Mouse (Mus musculus) left cerebral cortex, postnatal 4 days (tissue): Measurements from ENCODE around the gene Cdh15. TPM values are rescaled to one million over a fixed set of nuclear protein-coding genes. Genes with fewer than 3 reads are reported as not detected.
A peak's percentile ranks its signal among the peaks of the same experiment; 100 is the strongest.

Experiments
- DNase-seq: peaks from one replicate; pipeline ENCODE4 v3.0.0-alpha.2; 2022
- intact Hi-C: fragments of 180-260 bp; cut with DNase I; formaldehyde crosslinking; loops from one replicate; pipeline ENCODE4 v1.15.1; 2025
- total RNA-seq, 2 experiments: library from RNA; stranded (reverse); gene quantifications; 2 replicates each; pipeline ENCODE4 v1.2.3; 2021

Cdh15 gene
- total RNA-seq, 2 experiments from 2014 or later: 1.2 to 1.7 TPM

- intact Hi-C loops: no loop called here
- DNase-seq: no peak
Measured at GRCm38 (mm10) chr8:122836199-122836598, 11.6 kb upstream of the Cdh15 start.

- no peak for DNase-seq
- intact Hi-C loops: no loop called here
Measured at GRCm38 (mm10) chr8:122836696-122837095, 11.1 kb upstream of the Cdh15 start.

DNA sequence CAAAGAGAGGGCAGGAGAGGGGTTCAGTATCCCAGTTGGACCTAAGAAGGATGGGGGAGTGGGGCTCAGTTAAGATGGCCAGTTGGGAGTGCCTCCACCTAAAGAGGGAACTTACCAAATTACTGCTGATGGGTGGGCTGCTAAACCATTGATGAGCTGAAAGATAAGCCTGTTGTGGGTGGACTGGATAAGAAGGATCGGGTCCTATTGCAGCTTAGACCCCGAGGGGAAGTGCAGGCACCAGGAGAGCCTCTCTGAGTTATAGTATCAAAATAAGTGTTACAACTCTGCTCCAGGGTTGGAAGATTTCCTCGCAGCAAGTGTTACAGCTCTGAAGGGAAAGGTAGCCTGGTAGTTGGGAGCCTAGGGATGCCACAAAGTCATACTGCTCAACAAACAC lies 3.6 kb upstream of the Cdh15 start:
- intact Hi-C loops: no loop called here
- no peak for DNase-seq

- intact Hi-C loops: no loop called here
- peak; percentile 59 for DNase-seq
Measured at GRCm38 (mm10) chr8:122845662-122846061, 2.1 kb upstream of the Cdh15 start.

DNA sequence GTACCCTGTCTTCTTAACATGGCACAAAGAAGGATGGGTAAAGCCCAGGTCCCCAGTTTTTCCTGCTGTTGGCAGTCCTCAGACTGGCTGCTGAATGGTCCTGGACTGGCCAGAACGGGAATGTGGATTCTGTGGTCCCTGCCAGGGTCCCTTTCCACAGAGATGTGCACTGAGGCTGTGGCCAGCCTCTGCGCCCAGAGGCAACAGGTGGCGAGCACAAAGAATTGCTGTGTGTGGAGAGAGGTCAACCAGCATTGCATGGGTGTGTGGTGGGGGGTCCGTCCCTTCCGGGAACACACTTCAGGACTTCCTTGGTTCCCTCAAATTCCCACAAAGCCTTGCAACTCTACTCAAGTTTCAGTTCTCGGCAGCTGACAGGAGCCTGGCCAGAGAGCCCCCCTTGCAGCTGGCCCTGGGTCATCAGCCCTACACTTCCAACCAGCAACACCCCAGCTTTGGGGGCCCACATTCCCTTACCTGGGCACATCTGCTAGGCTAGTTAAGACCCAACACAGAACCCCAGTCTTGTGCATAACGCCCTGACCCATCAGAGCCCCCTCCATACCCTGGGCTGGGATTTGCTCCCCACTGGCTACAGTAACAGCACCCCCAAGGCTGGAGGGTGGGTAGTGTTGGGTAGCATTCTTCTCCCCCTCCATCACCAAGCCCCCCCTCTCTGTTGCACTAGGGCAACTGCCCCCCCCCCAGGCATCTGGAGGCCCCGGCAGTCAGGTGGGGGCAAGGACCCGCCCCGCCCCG lies 1.6 kb downstream of the Cdh15 start:
- intact Hi-C loops: no loop called here
- no peak for DNase-seq

GRCm38 (mm10) chr8:122850641-122851240 lies 3.0 kb downstream of the Cdh15 start:
- no peak for DNase-seq
- intact Hi-C loops: no loop called here

DNA sequence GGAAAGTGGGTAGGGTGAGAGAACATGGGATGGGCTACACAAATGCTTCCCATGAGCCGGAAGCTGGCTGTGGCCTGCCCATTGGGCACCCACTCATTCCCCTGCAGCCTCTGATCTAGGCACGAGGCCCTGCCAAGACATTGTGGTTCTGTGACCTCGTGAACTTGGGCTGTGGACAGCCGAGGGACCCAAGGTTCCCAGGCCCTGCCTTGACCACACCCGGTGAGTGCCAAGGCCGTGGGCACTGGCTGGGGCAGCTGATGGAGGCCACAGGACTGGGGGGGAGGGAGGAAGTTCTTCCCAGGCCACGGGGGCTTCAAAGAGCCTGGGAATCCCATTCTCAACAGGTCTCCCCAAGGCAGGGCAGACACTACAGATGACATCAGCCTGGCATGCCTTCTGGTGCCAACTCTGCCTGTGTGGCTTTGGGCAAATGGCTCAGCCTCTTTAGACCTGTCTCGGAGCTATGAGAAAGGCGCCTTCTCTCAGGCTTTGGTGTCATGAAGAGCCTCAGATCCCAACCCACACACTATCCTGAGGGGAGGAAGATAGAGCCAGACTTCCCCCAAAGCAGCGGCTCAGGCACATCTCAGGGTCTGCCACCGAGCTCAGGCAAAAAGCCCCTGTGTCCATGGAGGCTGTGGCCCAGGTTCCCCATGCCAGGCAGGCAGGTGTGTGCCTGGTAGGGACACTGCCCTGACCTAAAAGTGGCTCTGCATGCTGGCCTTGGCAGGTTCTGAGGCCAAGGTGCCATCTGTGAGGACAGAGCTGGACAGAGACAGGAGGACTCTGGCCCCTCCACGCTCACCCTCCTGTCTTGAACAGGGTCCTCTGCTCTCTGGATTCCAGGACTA lies 4.2 kb downstream of the Cdh15 start:
- intact Hi-C loops: no loop called here
- DNase-seq: no peak

GRCm38 (mm10) chr8:122852546-122852905 lies 4.8 kb downstream of the Cdh15 start:
- DNase-seq: no peak
- intact Hi-C loops: no loop called here

DNA sequence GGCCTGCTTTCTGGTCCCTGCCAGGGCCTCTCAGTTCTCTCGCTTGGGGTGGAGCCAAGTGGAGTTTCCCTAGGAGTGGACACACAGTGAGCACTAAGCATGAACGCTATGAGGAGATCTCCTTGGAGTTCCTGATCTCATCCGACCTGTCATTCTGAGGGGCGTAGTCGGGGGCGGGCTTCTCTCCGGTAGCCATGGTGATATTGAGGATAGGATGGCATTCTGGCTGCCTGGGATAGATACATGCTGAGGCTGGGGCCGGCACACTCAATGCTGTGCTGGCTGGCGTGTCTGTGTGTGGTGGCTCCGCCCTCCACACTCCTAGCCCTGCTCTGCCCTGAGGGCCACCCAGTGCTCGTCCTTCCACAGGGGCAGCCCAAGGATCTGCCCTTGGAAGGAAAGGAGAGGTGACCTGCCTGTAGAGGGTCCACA lies 5.6 kb downstream of the Cdh15 start:
- intact Hi-C loops: no loop called here
- DNase-seq: peak; percentile 66

GRCm38 (mm10) chr8:122854388-122854787 lies 6.6 kb downstream of the Cdh15 start:
- DNase-seq: no peak
- intact Hi-C loops: no loop called here

GRCm38 (mm10) chr8:122855123-122855522 lies 7.4 kb downstream of the Cdh15 start:
- intact Hi-C loops: no loop called here
- no peak for DNase-seq

GRCm38 (mm10) chr8:122856288-122856687 lies 8.5 kb downstream of the Cdh15 start:
- no peak for DNase-seq

GRCm38 (mm10) chr8:122859843-122860242 lies 12.1 kb downstream of the Cdh15 start:
- DNase-seq: no peak
- intact Hi-C loops: no loop called here

More at GRCm38 (mm10) chr8:122856288-122856687, 8.5 kb downstream of the Cdh15 start:
- intact Hi-C loops: no loop called here

DNA sequence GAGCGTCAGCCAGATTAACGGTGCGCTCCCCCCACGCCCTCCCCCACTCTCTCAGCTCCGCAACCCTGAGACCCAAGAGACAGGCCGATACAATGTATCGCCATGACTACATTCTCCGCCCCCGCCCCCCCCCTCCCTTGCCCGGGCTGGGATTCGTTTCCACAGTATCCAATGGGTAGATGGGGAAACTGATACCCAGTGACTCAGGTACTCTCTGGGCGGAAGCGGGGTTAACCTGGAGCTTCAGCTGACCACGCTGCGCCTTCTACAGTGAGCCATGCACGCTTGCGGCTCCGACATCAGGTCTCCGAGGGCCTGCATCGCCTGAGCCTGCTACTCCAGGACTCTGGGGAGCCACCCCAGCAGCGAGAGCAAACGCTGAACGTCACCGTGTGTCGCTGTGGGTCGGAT lies 17.0 kb downstream of the Cdh15 start:
- no peak for DNase-seq
- intact Hi-C loops: no loop called here

- DNase-seq: peak; percentile 40
Measured at GRCm38 (mm10) chr8:122865441-122865840, 17.7 kb downstream of the Cdh15 start.

GRCm38 (mm10) chr8:122866231-122866630 lies 18.5 kb downstream of the Cdh15 start:
- no peak for DNase-seq
- intact Hi-C loops: no loop called here

More at GRCm38 (mm10) chr8:122865441-122865840, 17.7 kb downstream of the Cdh15 start:
- intact Hi-C loops: no loop called here

GRCm38 (mm10) chr8:122867982-122868381 lies 20.2 kb downstream of the Cdh15 start:
- intact Hi-C loops: no loop called here
- no peak for DNase-seq

GRCm38 (mm10) chr8:122870377-122870863 lies 22.7 kb downstream of the Cdh15 start:
- intact Hi-C loops: no loop called here
- DNase-seq: peak; percentile 34

DNA sequence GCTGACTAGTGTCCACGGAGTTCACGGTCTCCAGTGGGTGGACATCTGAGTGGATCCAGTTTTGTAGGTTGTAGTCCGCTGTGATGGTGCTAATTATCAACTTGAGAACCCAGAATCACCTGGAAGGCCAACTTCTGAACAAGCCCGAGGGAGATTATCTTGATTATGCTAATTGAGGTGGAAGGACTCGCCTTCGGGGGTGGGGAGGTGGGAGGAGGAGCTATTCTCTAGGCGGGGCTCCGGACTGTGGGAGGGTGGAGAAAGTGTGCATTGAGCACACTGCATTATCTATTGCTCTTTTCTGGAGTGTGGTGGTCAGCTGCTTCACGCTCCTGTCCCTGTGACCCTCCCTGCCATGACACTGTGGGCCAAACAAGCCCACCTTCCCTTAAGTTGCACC lies 23.9 kb downstream of the Cdh15 start:
- no peak for DNase-seq
- intact Hi-C loops: no loop called here

DNA sequence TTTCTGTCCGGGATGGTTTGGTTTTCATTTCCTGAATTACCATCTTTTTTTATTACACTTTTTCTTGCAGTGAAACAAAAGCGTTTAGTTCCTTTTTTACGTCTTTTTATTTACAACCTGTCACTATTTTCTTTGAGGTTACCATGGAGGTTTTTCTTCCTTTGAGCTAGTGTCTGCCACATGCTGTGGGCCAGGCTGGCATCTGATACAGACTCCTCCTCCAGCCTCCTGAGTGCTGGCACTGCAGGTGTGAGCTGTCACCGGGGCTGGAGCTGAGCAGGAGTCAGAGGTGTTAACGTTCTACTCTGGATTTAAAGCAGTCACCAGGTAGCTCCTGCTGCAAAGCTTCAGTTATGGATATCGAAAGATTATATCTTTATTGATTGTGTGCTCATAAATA lies 25.4 kb downstream of the Cdh15 start:
- intact Hi-C loops: no loop called here
- no peak for DNase-seq

GRCm38 (mm10) chr8:122875186-122875585 lies 27.4 kb downstream of the Cdh15 start:
- no peak for DNase-seq

More at GRCm38 (mm10) chr8:122875186-122875585, 27.4 kb downstream of the Cdh15 start:
- intact Hi-C loops: no loop called here
